Mouse (Mus musculus) spleen, adult 2 months (tissue): ENCODE results near the gene Zfp787.

Experiments
- CTCF ChIP-seq: fragments of 200-500 bp; IDR thresholded peaks from 2 replicates; pipeline ENCODE4 v1.5.1; 2011; ENCODE audit warnings: mild to moderate bottlenecking, inconsistent platforms; ENCODE audit not compliant: insufficient read depth, insufficient read length, insufficient replicate concordance; ENCODE audit errors: extremely low read depth
- POLR2A ChIP-seq: fragments of 200-500 bp; IDR thresholded peaks from 2 replicates; pipeline ENCODE4 v1.6.1; 2011; ENCODE audit warnings: low read depth, low read length, inconsistent platforms

DNA sequence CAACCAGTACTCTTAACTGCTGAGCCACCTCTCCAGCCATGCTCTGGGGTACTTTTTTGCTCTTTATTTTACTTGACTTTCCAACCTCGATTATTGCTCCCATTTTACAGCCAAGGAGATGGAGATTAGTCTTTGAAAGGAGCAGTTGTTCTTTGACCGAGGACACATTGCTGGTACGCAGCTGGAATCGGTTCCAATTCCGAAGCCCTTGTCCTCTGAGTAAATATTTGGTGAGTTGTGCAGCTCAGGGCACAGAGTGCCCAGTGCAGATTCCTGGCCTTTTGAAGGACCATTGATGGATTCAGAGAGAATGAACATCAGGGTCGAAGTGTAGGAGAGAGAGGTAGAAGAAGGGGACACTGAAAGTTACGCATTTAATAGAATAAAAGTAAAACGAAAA, 18.1 kb upstream of the Zfp787 start:
- TF ChIP-seq POLR2A (no peak), CTCF (no peak)
